Mouse (Mus musculus): Measurements from ENCODE around the gene Zbtb22. TPM values are rescaled to one million over a fixed set of nuclear protein-coding genes. Genes with fewer than 3 reads are reported as not detected.
A peak's percentile ranks its signal among the peaks of the same experiment; 100 is the strongest.
"Not testable (repeated sequence)": the region's sequence is repeated elsewhere in the genome, so short reads cannot be mapped to it uniquely, and the experiment has no call there.

The Zbtb22 gene
- polyA plus RNA-seq, 1 experiment from 2014 or later, result 12.1 TPM

GRCm38 (mm10) chr17:33890533-33891059, 25.1 kb upstream of the Zbtb22 start, which contains the start of gene Kifc1:
TSS of gene Kifc1 (minus strand) at chr17:33890661.
- WGBS, result under 1% methylated on average over 49 of the region's 49 CpGs
- peak within 1 kb of the TSS; percentile 67 for H3K4me2 ChIP-seq (ENCODE audit: low read length)
- no peaks in the 10 kb centered on the region for H3K36me3 ChIP-seq (ENCODE audit: control insufficient read depth, insufficient read depth, low read length)
- H3K9ac ChIP-seq (replicated peaks; ENCODE audit: low read length), result peak within 1 kb of the TSS; percentile 45; the same call in 1 of the 2 replicates
- H3K4me3 ChIP-seq (replicated peaks; ENCODE audit: low read depth, low read length), result peak within 1 kb of the TSS; percentile 54
- DNase-seq (peak; percentile 99), ATAC-seq (ENCODE audit: low FRiP score, low TSS enrichment) (peak; percentile 100)
- no peak within 1 kb of the TSS for H3K27ac ChIP-seq (replicated peaks; ENCODE audit: low read depth, low read length)
- no peaks in the 10 kb centered on the region for H3K27me3 ChIP-seq (ENCODE audit: control insufficient read depth, insufficient read depth, low read length)
- H3K9me3 ChIP-seq (ENCODE audit: control insufficient read depth, low read length), result no peaks in the 10 kb centered on the region
- H3K4me1 ChIP-seq (ENCODE audit: control insufficient read depth, insufficient read depth, low read length), result no peaks in the 10 kb centered on the region

GRCm38 (mm10) chr17:33891357-33891756, 24.3 kb upstream of the Zbtb22 start:
- ATAC-seq (ENCODE audit: low FRiP score, low TSS enrichment) (no peak), DNase-seq (no peak)
- no peak overlapping the region for H3K4me2 ChIP-seq (ENCODE audit: low read length)
- no peaks in the 10 kb centered on the region for H3K4me1 ChIP-seq (ENCODE audit: control insufficient read depth, insufficient read depth, low read length)
- H3K4me3 ChIP-seq (replicated peaks; ENCODE audit: low read depth, low read length), result no peak overlapping the region
- no peak overlapping the region for H3K9ac ChIP-seq (replicated peaks; ENCODE audit: low read length)
- no peaks in the 10 kb centered on the region for H3K9me3 ChIP-seq (ENCODE audit: control insufficient read depth, low read length)
- H3K27me3 ChIP-seq (ENCODE audit: control insufficient read depth, insufficient read depth, low read length), result no peaks in the 10 kb centered on the region
- WGBS, result 75% methylated on average over 2 of the region's 2 CpGs
- no peak overlapping the region for H3K27ac ChIP-seq (replicated peaks; ENCODE audit: low read depth, low read length)
- no peaks in the 10 kb centered on the region for H3K36me3 ChIP-seq (ENCODE audit: control insufficient read depth, insufficient read depth, low read length)

DNA sequence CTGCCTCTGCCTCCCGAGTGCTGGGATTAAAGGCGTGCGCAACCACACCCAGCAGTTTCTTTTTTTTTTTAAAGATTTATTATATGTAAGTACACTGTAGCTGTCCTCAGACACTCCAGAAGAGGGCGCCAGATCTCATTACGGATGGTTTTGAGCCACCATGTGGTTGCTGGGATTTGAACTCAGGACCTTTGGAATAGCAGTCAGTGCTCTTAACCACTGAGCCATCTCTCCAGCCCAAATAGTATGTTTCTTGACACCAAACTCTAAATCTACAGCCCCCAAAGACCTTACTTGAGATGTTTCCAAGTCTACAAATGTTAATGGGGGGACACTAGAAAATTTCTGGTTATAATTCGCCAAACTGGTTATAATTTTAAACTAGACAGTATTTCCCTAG, 23.8 kb upstream of the Zbtb22 start:
- ATAC-seq (ENCODE audit: low FRiP score, low TSS enrichment); H3K4me3 ChIP-seq (replicated peaks; ENCODE audit: low read depth, low read length); H3K27ac ChIP-seq (replicated peaks; ENCODE audit: low read depth, low read length); H3K36me3 ChIP-seq (ENCODE audit: control insufficient read depth, insufficient read depth, low read length); H3K4me1 ChIP-seq (ENCODE audit: control insufficient read depth, insufficient read depth, low read length); DNase-seq; H3K4me2 ChIP-seq (ENCODE audit: low read length); H3K9ac ChIP-seq (replicated peaks; ENCODE audit: low read length); H3K27me3 ChIP-seq (ENCODE audit: control insufficient read depth, insufficient read depth, low read length); H3K9me3 ChIP-seq (ENCODE audit: control insufficient read depth, low read length): not testable (repeated sequence)
- 70% methylated on average over 6 of the region's 6 CpGs for WGBS

GRCm38 (mm10) chr17:33892429-33892828, 23.3 kb upstream of the Zbtb22 start:
- no peak overlapping the region for H3K4me2 ChIP-seq (ENCODE audit: low read length)
- H3K36me3 ChIP-seq (ENCODE audit: control insufficient read depth, insufficient read depth, low read length), result no peaks in the 10 kb centered on the region
- H3K9me3 ChIP-seq (ENCODE audit: control insufficient read depth, low read length), result no peaks in the 10 kb centered on the region
- DNase-seq, result no peak
- H3K27ac ChIP-seq (replicated peaks; ENCODE audit: low read depth, low read length), result no peak overlapping the region
- no peaks in the 10 kb centered on the region for H3K4me1 ChIP-seq (ENCODE audit: control insufficient read depth, insufficient read depth, low read length)
- no peak overlapping the region for H3K4me3 ChIP-seq (replicated peaks; ENCODE audit: low read depth, low read length)
- ATAC-seq (ENCODE audit: low FRiP score, low TSS enrichment), result no peak
- WGBS, result 10% methylated on average over 7 of the region's 7 CpGs
- no peaks in the 10 kb centered on the region for H3K27me3 ChIP-seq (ENCODE audit: control insufficient read depth, insufficient read depth, low read length)
- H3K9ac ChIP-seq (replicated peaks; ENCODE audit: low read length), result no peak overlapping the region

- H3K36me3 ChIP-seq (ENCODE audit: control insufficient read depth, insufficient read depth, low read length); H3K27me3 ChIP-seq (ENCODE audit: control insufficient read depth, insufficient read depth, low read length); H3K4me3 ChIP-seq (replicated peaks; ENCODE audit: low read depth, low read length); ATAC-seq (ENCODE audit: low FRiP score, low TSS enrichment); H3K4me2 ChIP-seq (ENCODE audit: low read length); H3K9me3 ChIP-seq (ENCODE audit: control insufficient read depth, low read length); H3K9ac ChIP-seq (replicated peaks; ENCODE audit: low read length); DNase-seq; H3K4me1 ChIP-seq (ENCODE audit: control insufficient read depth, insufficient read depth, low read length); H3K27ac ChIP-seq (replicated peaks; ENCODE audit: low read depth, low read length): not testable (repeated sequence)
- WGBS, result 72% methylated on average over 4 of the region's 4 CpGs
Observed at GRCm38 (mm10) chr17:33893011-33893410, 22.7 kb upstream of the Zbtb22 start.

- no peaks in the 10 kb centered on the region for H3K27me3 ChIP-seq (ENCODE audit: control insufficient read depth, insufficient read depth, low read length)
- no peak overlapping the region for H3K4me2 ChIP-seq (ENCODE audit: low read length)
- no peak overlapping the region for H3K4me3 ChIP-seq (replicated peaks; ENCODE audit: low read depth, low read length)
- no peaks in the 10 kb centered on the region for H3K9me3 ChIP-seq (ENCODE audit: control insufficient read depth, low read length)
- H3K9ac ChIP-seq (replicated peaks; ENCODE audit: low read length), result no peak overlapping the region
- WGBS, result 42% methylated on average over 6 of the region's 6 CpGs
- ATAC-seq (ENCODE audit: low FRiP score, low TSS enrichment) (no peak), DNase-seq (peak; percentile 78)
- H3K4me1 ChIP-seq (ENCODE audit: control insufficient read depth, insufficient read depth, low read length), result no peaks in the 10 kb centered on the region
- no peak overlapping the region for H3K27ac ChIP-seq (replicated peaks; ENCODE audit: low read depth, low read length)
- no peaks in the 10 kb centered on the region for H3K36me3 ChIP-seq (ENCODE audit: control insufficient read depth, insufficient read depth, low read length)
Observed at GRCm38 (mm10) chr17:33897114-33897794, 18.4 kb upstream of the Zbtb22 start.

GRCm38 (mm10) chr17:33898193-33898592, 17.5 kb upstream of the Zbtb22 start:
- 89% methylated on average over 4 of the region's 4 CpGs for WGBS

DNA sequence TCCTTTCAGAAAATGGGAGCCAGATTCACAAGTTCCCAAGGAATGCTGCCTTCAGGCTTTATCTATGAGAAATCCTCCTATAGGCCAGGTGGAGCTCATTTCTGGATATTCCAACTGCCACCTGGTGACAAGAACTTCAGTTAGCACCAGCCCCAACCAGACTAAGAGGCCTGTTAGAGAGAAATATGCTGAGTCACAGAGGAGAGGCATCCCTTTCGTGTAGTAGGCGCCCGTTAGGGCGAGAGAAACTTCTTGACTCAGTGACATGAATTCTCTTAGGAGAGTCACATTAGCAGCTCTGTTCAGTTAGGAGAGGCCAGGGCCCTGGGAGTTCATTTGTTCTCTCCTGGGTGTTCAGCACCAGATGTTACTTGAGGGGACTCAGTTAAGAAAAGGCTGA, 16.1 kb upstream of the Zbtb22 start:
- Histone ChIP-seq H3K9me3 (ENCODE audit: control insufficient read depth, low read length) (no peaks in the 10 kb centered on the region), H3K36me3 (ENCODE audit: control insufficient read depth, insufficient read depth, low read length) (no peaks in the 10 kb centered on the region), H3K27ac (replicated peaks; ENCODE audit: low read depth, low read length) (no peak overlapping the region), H3K27me3 (ENCODE audit: control insufficient read depth, insufficient read depth, low read length) (no peaks in the 10 kb centered on the region), H3K4me2 (ENCODE audit: low read length) (no peak overlapping the region), H3K4me3 (replicated peaks; ENCODE audit: low read depth, low read length) (no peak overlapping the region), H3K4me1 (ENCODE audit: control insufficient read depth, insufficient read depth, low read length) (no peaks in the 10 kb centered on the region), H3K9ac (replicated peaks; ENCODE audit: low read length) (no peak overlapping the region)
- DNase-seq (no peak), ATAC-seq (ENCODE audit: low FRiP score, low TSS enrichment) (no peak)
- WGBS, result 84% methylated on average over 4 of the region's 4 CpGs

More at GRCm38 (mm10) chr17:33898193-33898592, 17.5 kb upstream of the Zbtb22 start:
- H3K27me3 ChIP-seq (ENCODE audit: control insufficient read depth, insufficient read depth, low read length); H3K9me3 ChIP-seq (ENCODE audit: control insufficient read depth, low read length); H3K36me3 ChIP-seq (ENCODE audit: control insufficient read depth, insufficient read depth, low read length); H3K4me1 ChIP-seq (ENCODE audit: control insufficient read depth, insufficient read depth, low read length); ATAC-seq (ENCODE audit: low FRiP score, low TSS enrichment); H3K27ac ChIP-seq (replicated peaks; ENCODE audit: low read depth, low read length); H3K4me2 ChIP-seq (ENCODE audit: low read length); H3K4me3 ChIP-seq (replicated peaks; ENCODE audit: low read depth, low read length); H3K9ac ChIP-seq (replicated peaks; ENCODE audit: low read length); DNase-seq: not testable (repeated sequence)

All from midbrain, embryonic 14.5 days (tissue).